Mouse (Mus musculus) v-Abl transformed pro-B cells (cell line): ENCODE results near the gene Chil1.

Experiments
- in situ Hi-C, 2 experiments: fragments of 400-800 bp; cut with MboI; formaldehyde crosslinking; loops; one replicate each; pipeline ENCODE4 v1.15.1; 2025; ENCODE audit not compliant: unreplicated experiment in 2 of 2

Chil1 gene

GRCm38 (mm10) chr1:134167416-134168305 is 14.3 kb upstream of the Chil1 start:
- in situ Hi-C loops, result loop anchor here in 1 of 2 experiments (25.0 kb wide), 1 partner anchor 445 kb away; no protein-coding TSS in a partner anchor

- in situ Hi-C loops, result loop anchor here in 1 of 2 experiments (25.0 kb wide), 1 partner anchor 444 kb away; no protein-coding TSS in a partner anchor
Observed at GRCm38 (mm10) chr1:134168567-134168966, 13.4 kb upstream of the Chil1 start.

- in situ Hi-C loops, result loop anchor here in 1 of 2 experiments (25.0 kb wide), 1 partner anchor 443 kb away; no protein-coding TSS in a partner anchor
Observed at GRCm38 (mm10) chr1:134168985-134169697, 12.8 kb upstream of the Chil1 start.

- in situ Hi-C loops, result loop anchor here in 1 of 2 experiments (25.0 kb wide), 1 partner anchor 439 kb away; no protein-coding TSS in a partner anchor
Observed at GRCm38 (mm10) chr1:134173081-134173480, 8.9 kb upstream of the Chil1 start.

GRCm38 (mm10) chr1:134177976-134178375 is 4.0 kb upstream of the Chil1 start:
- in situ Hi-C loops, result no loop called here

GRCm38 (mm10) chr1:134184089-134184488 is 2.1 kb downstream of the Chil1 start:
- in situ Hi-C loops, result no loop called here

GRCm38 (mm10) chr1:134188217-134188616 is 6.2 kb downstream of the Chil1 start:
- in situ Hi-C loops, result no loop called here

- in situ Hi-C loops, result no loop called here
Observed at GRCm38 (mm10) chr1:134188989-134189729, 7.2 kb downstream of the Chil1 start.

- in situ Hi-C loops, result loop anchor here in 1 of 2 experiments (10.0 kb wide), 1 partner anchor 114 kb away; no protein-coding TSS in a partner anchor
Observed at GRCm38 (mm10) chr1:134191192-134191591, 9.2 kb downstream of the Chil1 start.

- in situ Hi-C loops, result loop anchor here in 1 of 2 experiments (10.0 kb wide), 1 partner anchor 113 kb away; no protein-coding TSS in a partner anchor
Observed at GRCm38 (mm10) chr1:134192024-134192423, 10.0 kb downstream of the Chil1 start.

GRCm38 (mm10) chr1:134193126-134193525 is 11.2 kb downstream of the Chil1 start, which contains the start of gene Mybph:
TSS of gene Mybph (plus strand) at chr1:134193448.
- in situ Hi-C loops, result loop anchor here in 1 of 2 experiments (10.0 kb wide), 1 partner anchor 112 kb away; no protein-coding TSS in a partner anchor

GRCm38 (mm10) chr1:134193674-134194197 is 11.8 kb downstream of the Chil1 start:
- in situ Hi-C loops, result loop anchor here in 1 of 2 experiments (10.0 kb wide), 1 partner anchor 111 kb away; no protein-coding TSS in a partner anchor

- in situ Hi-C loops, result loop anchor here in 1 of 2 experiments (10.0 kb wide), 1 partner anchor 110 kb away; no protein-coding TSS in a partner anchor
Observed at GRCm38 (mm10) chr1:134194298-134195022, 12.5 kb downstream of the Chil1 start.

- in situ Hi-C loops, result loop anchor here in 1 of 2 experiments (10.0 kb wide), 1 partner anchor 110 kb away; no protein-coding TSS in a partner anchor
Observed at GRCm38 (mm10) chr1:134195117-134195516, 13.1 kb downstream of the Chil1 start.

GRCm38 (mm10) chr1:134195571-134195970 is 13.6 kb downstream of the Chil1 start:
- in situ Hi-C loops, result loop anchor here in 1 of 2 experiments (10.0 kb wide), 1 partner anchor 109 kb away; no protein-coding TSS in a partner anchor

GRCm38 (mm10) chr1:134195979-134196378 is 14.0 kb downstream of the Chil1 start:
- in situ Hi-C loops, result loop anchor here in 1 of 2 experiments (10.0 kb wide), 1 partner anchor 109 kb away; no protein-coding TSS in a partner anchor

GRCm38 (mm10) chr1:134196386-134196785 is 14.4 kb downstream of the Chil1 start:
- in situ Hi-C loops, result loop anchor here in 1 of 2 experiments (10.0 kb wide), 1 partner anchor 108 kb away; no protein-coding TSS in a partner anchor

GRCm38 (mm10) chr1:134197325-134197982 is 15.5 kb downstream of the Chil1 start:
- in situ Hi-C loops, result loop anchor here in 1 of 2 experiments (10.0 kb wide), 1 partner anchor 107 kb away; no protein-coding TSS in a partner anchor
